Mouse (Mus musculus): ENCODE measurements around the gene Arhgef19.

- TF ChIP-seq CTCF (IDR thresholded peaks at IDR 0.05; ENCODE audit: low read depth) = no peak
- no peak for TF ChIP-seq EP300 (optimal IDR thresholded peaks at IDR 0.05)
Measured at GRCm38 (mm10) chr4:141202192-141202591, 37.1 kb upstream of the Arhgef19 start.
